Mouse (Mus musculus): ENCODE measurements at regions not wholly inside any gene's neighbourhood (a gene's known extent, or its start where the extent isn't known, plus 50 kb on each side); places are given as distances from the start of the nearest gene placed in this dataset.

GRCm38 (mm10) chr6:50029895-50030515 lies 80.0 kb upstream of the Mpp6 start:
- no peak for TF ChIP-seq EP300 (IDR thresholded peaks at IDR 0.05; ENCODE audit: low read depth)
- TF ChIP-seq CTCF (IDR thresholded peaks at IDR 0.05; ENCODE audit: low read depth): no peak
